Mouse (Mus musculus): ENCODE results near the gene Gan. TPM values are rescaled to one million over a fixed set of nuclear protein-coding genes. Genes with fewer than 3 reads are reported as not detected.

Gan gene
- polyA plus RNA-seq, 1 experiment from 2014 or later, result 3.5 TPM

- no peak for ATAC-seq (replicated peaks)
- Histone ChIP-seq H3K36me3 (no peaks in the 10 kb centered on the region), H3K9me3 (no peaks in the 10 kb centered on the region), H3K4me2 (replicated peaks) (no peak overlapping the region), H3K27ac (replicated peaks) (no peak overlapping the region), H3K4me1 (no peaks in the 10 kb centered on the region), H3K4me3 (no peak overlapping the region), H3K9ac (replicated peaks) (no peak overlapping the region), H3K27me3 (no peaks in the 10 kb centered on the region)
- 96% methylated on average over 3 of the region's 3 CpGs for WGBS
Measured at GRCm38 (mm10) chr8:117125854-117126253, 32.1 kb upstream of the Gan start.

- no peak overlapping the region for H3K4me3 ChIP-seq
- no peaks in the 10 kb centered on the region for H3K4me1 ChIP-seq
- no peaks in the 10 kb centered on the region for H3K27me3 ChIP-seq
- no peak overlapping the region for H3K27ac ChIP-seq (replicated peaks)
- no peak for ATAC-seq (replicated peaks)
- no peak overlapping the region for H3K9ac ChIP-seq (replicated peaks)
- H3K4me2 ChIP-seq (replicated peaks), result no peak overlapping the region
- no peaks in the 10 kb centered on the region for H3K9me3 ChIP-seq
- 97% methylated on average over 3 of the region's 3 CpGs for WGBS
- H3K36me3 ChIP-seq, result no peaks in the 10 kb centered on the region
Measured at GRCm38 (mm10) chr8:117126411-117126810, 31.5 kb upstream of the Gan start.

GRCm38 (mm10) chr8:117127063-117127462 lies 30.9 kb upstream of the Gan start:
- WGBS, result 83% methylated on average over 8 of the region's 8 CpGs
- H3K4me2 ChIP-seq (replicated peaks), result no peak overlapping the region
- H3K4me3 ChIP-seq, result no peak overlapping the region
- H3K27ac ChIP-seq (replicated peaks), result no peak overlapping the region
- no peaks in the 10 kb centered on the region for H3K36me3 ChIP-seq
- ATAC-seq (replicated peaks), result no peak
- H3K9ac ChIP-seq (replicated peaks), result no peak overlapping the region
- no peaks in the 10 kb centered on the region for H3K4me1 ChIP-seq
- no peaks in the 10 kb centered on the region for H3K27me3 ChIP-seq
- H3K9me3 ChIP-seq, result no peaks in the 10 kb centered on the region

- ATAC-seq (replicated peaks), result no peak
- H3K27me3 ChIP-seq, result no peaks in the 10 kb centered on the region
- 91% methylated on average over 3 of the region's 3 CpGs for WGBS
- H3K4me3 ChIP-seq, result no peak overlapping the region
- no peaks in the 10 kb centered on the region for H3K9me3 ChIP-seq
- H3K36me3 ChIP-seq, result no peaks in the 10 kb centered on the region
- no peaks in the 10 kb centered on the region for H3K4me1 ChIP-seq
- no peak overlapping the region for H3K4me2 ChIP-seq (replicated peaks)
- H3K9ac ChIP-seq (replicated peaks), result no peak overlapping the region
- H3K27ac ChIP-seq (replicated peaks), result no peak overlapping the region
Measured at GRCm38 (mm10) chr8:117133702-117134101, 24.2 kb upstream of the Gan start.

- no peak for ATAC-seq (replicated peaks)
- Histone ChIP-seq H3K4me1 (no peaks in the 10 kb centered on the region), H3K36me3 (no peaks in the 10 kb centered on the region), H3K4me3 (no peak overlapping the region), H3K4me2 (replicated peaks) (no peak overlapping the region), H3K27me3 (no peaks in the 10 kb centered on the region), H3K9ac (replicated peaks) (no peak overlapping the region), H3K27ac (replicated peaks) (no peak overlapping the region), H3K9me3 (no peaks in the 10 kb centered on the region)
- WGBS, result 31% methylated on average over 4 of the region's 4 CpGs
Measured at GRCm38 (mm10) chr8:117136351-117136750, 21.6 kb upstream of the Gan start.

GRCm38 (mm10) chr8:117136763-117137162 lies 21.2 kb upstream of the Gan start:
- 71% methylated on average over 2 of the region's 2 CpGs for WGBS
- Histone ChIP-seq H3K4me2 (replicated peaks) (no peak overlapping the region), H3K36me3 (no peaks in the 10 kb centered on the region)

GRCm38 (mm10) chr8:117137357-117137756 lies 20.6 kb upstream of the Gan start:
- Histone ChIP-seq H3K9ac (replicated peaks) (no peak overlapping the region), H3K36me3 (no peaks in the 10 kb centered on the region), H3K27ac (replicated peaks) (no peak overlapping the region), H3K4me3 (no peak overlapping the region), H3K27me3 (no peaks in the 10 kb centered on the region), H3K9me3 (no peaks in the 10 kb centered on the region), H3K4me1 (no peaks in the 10 kb centered on the region), H3K4me2 (replicated peaks) (no peak overlapping the region)
- WGBS, result 81% methylated on average over 11 of the region's 11 CpGs
- ATAC-seq (replicated peaks), result no peak

More at GRCm38 (mm10) chr8:117136763-117137162, 21.2 kb upstream of the Gan start:
- H3K4me3 ChIP-seq, result no peak overlapping the region
- H3K9ac ChIP-seq (replicated peaks), result no peak overlapping the region
- no peak for ATAC-seq (replicated peaks)
- H3K9me3 ChIP-seq, result no peaks in the 10 kb centered on the region
- H3K27ac ChIP-seq (replicated peaks), result no peak overlapping the region
- no peaks in the 10 kb centered on the region for H3K27me3 ChIP-seq
- no peaks in the 10 kb centered on the region for H3K4me1 ChIP-seq

- Histone ChIP-seq H3K4me3 (no peak overlapping the region), H3K4me2 (replicated peaks) (no peak overlapping the region), H3K4me1 (no peaks in the 10 kb centered on the region), H3K36me3 (no peaks in the 10 kb centered on the region), H3K27me3 (no peaks in the 10 kb centered on the region), H3K9ac (replicated peaks) (no peak overlapping the region), H3K27ac (replicated peaks) (no peak overlapping the region), H3K9me3 (no peaks in the 10 kb centered on the region)
- ATAC-seq (replicated peaks), result no peak
- WGBS, result 95% methylated on average over 6 of the region's 6 CpGs
Measured at GRCm38 (mm10) chr8:117148520-117148919, 9.4 kb upstream of the Gan start.

GRCm38 (mm10) chr8:117156149-117156548 lies 1.8 kb upstream of the Gan start:
- H3K4me3 ChIP-seq, result no peak overlapping the region
- H3K4me2 ChIP-seq (replicated peaks), result no peak overlapping the region
- no peak overlapping the region for H3K9ac ChIP-seq (replicated peaks)
- no peaks in the 10 kb centered on the region for H3K27me3 ChIP-seq
- H3K27ac ChIP-seq (replicated peaks), result no peak overlapping the region
- H3K9me3 ChIP-seq, result no peaks in the 10 kb centered on the region
- WGBS, result 87% methylated on average over 4 of the region's 4 CpGs
- no peak for ATAC-seq (replicated peaks)
- H3K4me1 ChIP-seq, result peaks cover 32% of the 10 kb centered on the region
- H3K36me3 ChIP-seq, result no peaks in the 10 kb centered on the region

GRCm38 (mm10) chr8:117156866-117157768 lies 818 bp upstream of the Gan start:
- peak overlapping the region; percentile 65 for H3K4me3 ChIP-seq
- 11% methylated on average over 33 of the region's 33 CpGs for WGBS
- H3K4me1 ChIP-seq, result peaks cover 32% of the 10 kb centered on the region
- ATAC-seq (replicated peaks), result peak; percentile 55
- no peaks in the 10 kb centered on the region for H3K9me3 ChIP-seq
- H3K9ac ChIP-seq (replicated peaks), result peak overlapping the region; percentile 67
- H3K36me3 ChIP-seq, result no peaks in the 10 kb centered on the region
- H3K27me3 ChIP-seq, result no peaks in the 10 kb centered on the region
- H3K4me2 ChIP-seq (replicated peaks), result peak overlapping the region; percentile 74
- peak overlapping the region; percentile 83 for H3K27ac ChIP-seq (replicated peaks)

GRCm38 (mm10) chr8:117157769-117158091 lies 205 bp upstream of the Gan start:
- peak; percentile 96 for ATAC-seq (replicated peaks)
- peak overlapping the region; percentile 83 for H3K27ac ChIP-seq (replicated peaks)

GRCm38 (mm10) chr8:117159031-117159430 lies 1.1 kb downstream of the Gan start:
- Histone ChIP-seq H3K36me3 (no peaks in the 10 kb centered on the region), H3K27ac (replicated peaks) (no peak overlapping the region), H3K9ac (replicated peaks) (no peak overlapping the region; the same call in 1 of the 2 replicates), H3K4me2 (replicated peaks) (peak overlapping the region; percentile 74), H3K27me3 (no peaks in the 10 kb centered on the region), H3K4me1 (peaks cover 32% of the 10 kb centered on the region), H3K4me3 (peak overlapping the region; percentile 65), H3K9me3 (no peaks in the 10 kb centered on the region)
- 66% methylated on average over 5 of the region's 5 CpGs for WGBS
- ATAC-seq (replicated peaks), result no peak

More at GRCm38 (mm10) chr8:117157769-117158091, 205 bp upstream of the Gan start:
- no peaks in the 10 kb centered on the region for H3K36me3 ChIP-seq
- no peaks in the 10 kb centered on the region for H3K9me3 ChIP-seq
- H3K4me3 ChIP-seq, result peak overlapping the region; percentile 65
- peak overlapping the region; percentile 73 for H3K9ac ChIP-seq (replicated peaks)
- H3K4me1 ChIP-seq, result peaks cover 32% of the 10 kb centered on the region
- no peaks in the 10 kb centered on the region for H3K27me3 ChIP-seq
- WGBS, result 0% methylated on average over 45 of the region's 45 CpGs
- H3K4me2 ChIP-seq (replicated peaks), result peak overlapping the region; percentile 74

GRCm38 (mm10) chr8:117164912-117165311 lies 7.0 kb downstream of the Gan start:
- 86% methylated on average over 4 of the region's 4 CpGs for WGBS
- no peak overlapping the region for H3K9ac ChIP-seq (replicated peaks)
- H3K4me2 ChIP-seq (replicated peaks), result no peak overlapping the region
- H3K36me3 ChIP-seq, result no peaks in the 10 kb centered on the region
- H3K27me3 ChIP-seq, result no peaks in the 10 kb centered on the region
- no peak overlapping the region for H3K27ac ChIP-seq (replicated peaks)
- no peak for ATAC-seq (replicated peaks)
- no peaks in the 10 kb centered on the region; the same call in 1 of the 2 replicates for H3K4me1 ChIP-seq
- no peak overlapping the region for H3K4me3 ChIP-seq
- H3K9me3 ChIP-seq, result no peaks in the 10 kb centered on the region

Data from forebrain, embryonic 15.5 days (tissue).